ENCODE assay signal across 9 mouse cellular contexts in the genomic region with DNA sequence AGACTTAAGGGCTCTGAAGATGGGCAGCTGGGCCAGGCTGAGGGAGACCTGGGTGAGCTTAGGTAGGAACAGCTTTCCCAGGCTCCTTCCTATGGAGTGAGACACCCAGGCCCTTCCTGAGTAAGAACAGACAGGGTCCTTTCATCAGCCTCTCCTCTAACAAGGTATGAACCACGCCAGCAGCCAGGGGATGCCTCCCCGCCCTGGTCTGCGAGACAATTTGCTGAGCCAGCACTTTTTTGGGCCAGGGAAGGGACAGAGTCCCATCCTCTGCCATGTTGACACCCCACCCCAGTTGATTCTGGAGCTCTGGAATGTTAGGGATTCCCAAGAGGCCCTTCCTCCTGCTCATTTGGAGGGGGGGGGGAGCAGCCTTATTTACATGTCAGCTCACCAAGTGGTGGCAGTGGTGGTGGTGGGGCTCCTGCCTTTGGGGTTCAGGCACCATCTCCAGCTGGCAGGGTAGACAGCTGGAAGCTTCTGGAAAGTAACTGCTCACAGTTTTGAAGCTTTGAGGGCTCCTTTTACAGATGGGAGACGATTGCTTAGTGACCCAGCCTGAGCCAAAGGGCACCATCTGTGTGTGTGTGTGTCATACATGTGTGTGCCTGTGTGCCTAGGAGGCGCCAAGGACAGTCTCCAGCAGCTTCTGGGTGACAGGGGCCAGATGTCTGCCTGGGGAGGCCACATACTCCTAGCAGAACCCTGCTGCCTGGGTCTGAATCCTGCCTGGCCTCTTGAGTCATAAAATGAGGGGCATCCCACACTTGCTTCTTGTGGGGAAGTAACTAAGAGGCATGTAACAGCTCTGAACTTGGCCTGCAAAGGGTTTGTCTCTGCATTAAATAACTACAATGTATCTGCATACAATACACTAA. TPM values are rescaled to one million over a fixed set of nuclear protein-coding genes. Genes with fewer than 3 reads are reported as not detected.
DNase-seq lines count a peak whose midpoint lies in the region; ATAC-seq lines count a peak whose summit lies in the region.
"Had no signal": no experiment of that assay in that cellular context is flagged by ENCODE, and none has a peak within 500 bp of the region (broad histone marks: within the 10 kb centered on the region; RNA-seq: fewer than 3 reads in every experiment).

No protein-coding gene starts in this region.

- no peak for ATAC-seq in embryonic facial prominence, embryonic 13.5 days (ENCODE audit: insufficient number of reproducible peaks, insufficient read depth, low FRiP score, low TSS enrichment, low read depth)

- H3K9ac ChIP-seq in embryonic facial prominence, embryonic 13.5 days = peak overlapping the region; percentile 54; the same call in 1 of the 2 replicates

- DNase-seq in heart, embryonic 10.5 days (ENCODE audit: low spot score) = no peak
- DNase-seq in heart, postnatal 4 days = no peak
- peak; percentile 47 for DNase-seq in 3T3-L1 (ENCODE audit: low read depth, low spot score)
- DNase-seq in lung, postnatal 4 days = peak; percentile 29 to 83
- DNase-seq in yolk sac, embryonic 10.5 days (ENCODE audit: low spot score) = no peak
- DNase-seq in adrenal gland, postnatal 14 days = no peak
- DNase-seq in layer of hippocampus, adult 9-11 months = no peak
- DNase-seq: layer of hippocampus, postnatal 36 days had no signal

- H3K27me3 ChIP-seq in heart, embryonic 10.5 days (ENCODE audit: insufficient read depth, poor library complexity, severe bottlenecking) = peaks cover 36% of the 10 kb centered on the region
- H3K27me3 ChIP-seq in embryonic facial prominence, embryonic 13.5 days = 0 out of 2 replicates have a peak, but pooled peaks cover 9% of the 10 kb centered on the region

- peak overlapping the region; percentile 88 for H3K27ac ChIP-seq in heart, embryonic 10.5 days
- H3K27ac ChIP-seq in embryonic facial prominence, embryonic 13.5 days = peak overlapping the region; percentile 69

- no peaks in the 10 kb centered on the region for H3K9me3 ChIP-seq in heart, embryonic 10.5 days
- H3K9me3 ChIP-seq in embryonic facial prominence, embryonic 13.5 days = no peaks in the 10 kb centered on the region

- H3K4me2 ChIP-seq in embryonic facial prominence, embryonic 13.5 days = peak overlapping the region; percentile 97

- H3K4me3 ChIP-seq in heart, embryonic 10.5 days = no peak overlapping the region
- H3K4me3 ChIP-seq in embryonic facial prominence, embryonic 13.5 days = peak overlapping the region; percentile 77; the same call in 1 of the 2 replicates

- peaks cover 87% of the 10 kb centered on the region for H3K4me1 ChIP-seq in heart, embryonic 10.5 days
- peaks cover 82% of the 10 kb centered on the region for H3K4me1 ChIP-seq in embryonic facial prominence, embryonic 13.5 days

- WGBS in heart, embryonic 10.5 days = 49% methylated on average over 5 of the region's 5 CpGs
- 55% methylated on average over 5 of the region's 5 CpGs for WGBS in embryonic facial prominence, embryonic 13.5 days

- H3K36me3 ChIP-seq in heart, embryonic 10.5 days = no peaks in the 10 kb centered on the region
- no peaks in the 10 kb centered on the region for H3K36me3 ChIP-seq in embryonic facial prominence, embryonic 13.5 days

RNA-seq across cellular contexts. Expression of a gene that starts 1.3 kb away (rescaled TPM):
- polyA plus RNA-seq in heart, embryonic 10.5 days (2016; fragmentation: Nextera tagmentation; extraction: Ambion mirVana) = 12.2 and 13.7 TPM in 2 replicates
- 10 to 100 TPM; 33.5 to 37.4 TPM for total RNA-seq in heart, postnatal 4 days (2021)
- 6.4 and 8.6 TPM in 2 replicates for polyA plus RNA-seq in embryonic facial prominence, embryonic 13.5 days (2015; fragmentation: Nextera tagmentation; extraction: Ambion mirVana)
- total RNA-seq in adrenal gland, postnatal 14 days (2021) = 29.9 and 33.9 TPM in 2 replicates

RNA-seq across cellular contexts. Expression of a gene that starts 49.7 kb away (rescaled TPM):
- polyA plus RNA-seq in heart, embryonic 10.5 days (2016; fragmentation: Nextera tagmentation; extraction: Ambion mirVana) = 0.16 and 0.31 TPM in 2 replicates
- not detected for total RNA-seq in heart, postnatal 4 days (2021)
- 1.3 and 1.7 TPM in 2 replicates for polyA plus RNA-seq in embryonic facial prominence, embryonic 13.5 days (2015; fragmentation: Nextera tagmentation; extraction: Ambion mirVana)
- total RNA-seq in adrenal gland, postnatal 14 days (2021) = 1.0 and 1.1 TPM in 2 replicates

Comparison
In these comparisons a context has a peak if more than half of its experiments do, and no peak if none do; other contexts are left out.
1. DNase-seq: peak in 3T3-L1 (single experiment) and lung, postnatal 4 days (2 of 2); none in heart, embryonic 10.5 days (single experiment), heart, postnatal 4 days (single experiment), yolk sac, embryonic 10.5 days (single experiment), adrenal gland, postnatal 14 days (single experiment) and layer of hippocampus, adult 9-11 months (single experiment).